Mouse (Mus musculus) lung, embryonic 15.5 days (tissue): ENCODE measurements around the gene Epas1. TPM values are rescaled to one million over a fixed set of nuclear protein-coding genes. Genes with fewer than 3 reads are reported as not detected.
A peak's percentile ranks its signal among the peaks of the same experiment; 100 is the strongest.

Experiments
- ATAC-seq: fragments of 200-750 bp; cut with Nextera tagmentation; 2 replicates; pipeline ENCODE4 v1.8.0; 2017; ENCODE audit warnings: moderate number of reproducible peaks, borderline replicate concordance; ENCODE audit not compliant: low FRiP score, low TSS enrichment; ENCODE audit errors: extremely low read depth
- H3K27ac ChIP-seq: fragments of 300-500 bp; sonication (generic); 2 replicates; pipeline ENCODE4 v1.5.1; 2015; ENCODE audit warnings: moderate library complexity, mild to moderate bottlenecking, inconsistent platforms
- H3K27me3 ChIP-seq: fragments of 300-500 bp; sonication (generic); 2 replicates; pipeline ENCODE4 v1.6.1; 2015; ENCODE audit warnings: inconsistent platforms
- H3K36me3 ChIP-seq: fragments of 300-500 bp; sonication (generic); 2 replicates; pipeline ENCODE4 v1.6.1; 2015; ENCODE audit warnings: inconsistent platforms
- H3K4me1 ChIP-seq: fragments of 300-500 bp; sonication (generic); 2 replicates; pipeline ENCODE4 v1.6.1; 2015; ENCODE audit warnings: inconsistent platforms
- H3K4me2 ChIP-seq: fragments of 300-500 bp; sonication (generic); 2 replicates; pipeline ENCODE4 v1.6.1; 2015; ENCODE audit warnings: inconsistent platforms, mild to moderate bottlenecking, moderate library complexity
- H3K4me3 ChIP-seq: fragments of 300-500 bp; sonication (generic); 2 replicates; pipeline ENCODE4 v1.5.1; 2015; ENCODE audit warnings: mild to moderate bottlenecking, inconsistent platforms
- H3K9ac ChIP-seq: fragments of 300-500 bp; sonication (generic); 2 replicates; pipeline ENCODE4 v1.6.1; 2015; ENCODE audit warnings: inconsistent platforms
- H3K9me3 ChIP-seq: fragments of 300-500 bp; sonication (generic); 2 replicates; pipeline ENCODE4 v1.6.1; 2016; ENCODE audit warnings: inconsistent platforms
- WGBS: fragments of 180-500 bp; shearing (Covaris S2); methylation state at CpG from one replicate; pipeline ENCODE4 v1.1.7; 2015; 5-methylcytosine and 5-hydroxymethylcytosine counted together
- polyA plus RNA-seq: library from polyadenylated mRNA; unstranded; fragments of >200 nt; fragmentation: Nextera tagmentation; extraction: Ambion mirVana; gene quantifications from 2 replicates; pipeline ENCODE4 v1.2.1, GENCODE M21; 2015

Gene Epas1
- 8.8 and 10.1 TPM in 2 replicates for polyA plus RNA-seq

DNA sequence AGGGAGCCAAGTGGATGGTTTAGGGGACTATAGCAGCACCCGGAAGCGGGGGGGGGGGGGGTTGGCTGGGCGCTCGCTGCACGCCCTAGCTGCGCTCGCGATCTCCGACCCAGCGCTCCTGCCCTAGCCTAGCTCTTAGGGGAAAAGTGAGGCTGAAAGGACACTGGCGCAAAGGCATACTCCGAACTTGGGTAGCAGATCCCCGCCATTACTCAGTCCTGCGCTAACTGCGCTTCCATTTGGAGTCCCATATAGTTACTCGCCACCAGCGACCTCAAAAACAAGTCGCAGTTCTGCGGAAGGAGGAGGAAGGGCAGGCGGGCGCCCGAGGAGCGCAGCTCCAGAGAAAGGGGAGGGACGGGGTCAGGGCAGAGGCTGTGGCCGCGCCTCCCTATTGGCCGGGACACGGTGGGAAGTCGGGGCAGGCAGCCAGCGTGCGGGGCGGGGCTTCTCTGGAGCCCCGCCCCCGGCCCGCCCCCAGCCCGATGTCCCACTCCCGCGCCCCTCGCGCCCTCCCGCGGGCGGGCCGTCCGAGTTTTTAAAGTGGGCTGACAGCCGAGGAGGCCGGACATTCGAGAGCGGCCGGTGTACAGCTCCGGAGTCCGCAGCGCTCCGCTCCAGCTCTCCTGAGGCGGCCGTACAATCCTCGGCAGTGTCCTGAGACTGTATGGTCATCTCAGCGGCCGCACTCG lies at the start of gene Epas1:
Epas1 (plus strand) TSS at position 571 of the 692 bp plus-strand sequence.
- Histone ChIP-seq H3K9me3 (no peaks in the 10 kb centered on the region), H3K4me2 (peak within 1 kb of the TSS; percentile 91), H3K27ac (peak within 1 kb of the TSS; percentile 70), H3K4me1 (peaks cover 21% of the 10 kb centered on the region), H3K9ac (peak within 1 kb of the TSS; percentile 58), H3K27me3 (peaks cover 37% of the 10 kb centered on the region), H3K36me3 (no peaks in the 10 kb centered on the region), H3K4me3 (peak within 1 kb of the TSS; percentile 57)
- peak; percentile 97 for ATAC-seq
- under 1% methylated on average over 57 of the region's 60 CpGs for WGBS

DNA sequence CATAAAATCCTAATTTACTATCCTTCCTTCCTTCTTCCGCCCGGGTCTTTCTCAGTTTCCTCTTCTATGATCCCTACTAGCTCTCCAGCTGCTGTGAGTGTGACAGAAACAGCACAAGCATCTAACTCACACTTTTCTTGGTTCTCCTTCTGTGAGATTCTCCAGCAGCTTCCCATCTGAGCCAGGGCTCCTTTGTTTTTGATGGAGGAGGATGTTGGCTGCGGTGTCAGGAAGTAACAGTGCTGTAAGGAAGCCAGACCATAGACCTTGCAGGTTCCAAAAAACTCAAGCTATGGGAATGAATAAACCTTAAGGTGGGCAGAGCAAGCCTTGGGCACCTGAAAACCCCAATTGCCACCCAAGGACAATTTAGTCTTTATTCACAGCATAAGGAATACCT lies 48.3 kb upstream of the Epas1 start:
- H3K27ac ChIP-seq: no peak overlapping the region
- no peaks in the 10 kb centered on the region for H3K36me3 ChIP-seq
- no peak overlapping the region for H3K4me3 ChIP-seq
- no peaks in the 10 kb centered on the region for H3K9me3 ChIP-seq
- no peaks in the 10 kb centered on the region for H3K4me1 ChIP-seq
- 78% methylated on average over 3 of the region's 3 CpGs for WGBS
- H3K9ac ChIP-seq: no peak overlapping the region
- no peak overlapping the region for H3K4me2 ChIP-seq
- ATAC-seq: no peak
- no peaks in the 10 kb centered on the region for H3K27me3 ChIP-seq

DNA sequence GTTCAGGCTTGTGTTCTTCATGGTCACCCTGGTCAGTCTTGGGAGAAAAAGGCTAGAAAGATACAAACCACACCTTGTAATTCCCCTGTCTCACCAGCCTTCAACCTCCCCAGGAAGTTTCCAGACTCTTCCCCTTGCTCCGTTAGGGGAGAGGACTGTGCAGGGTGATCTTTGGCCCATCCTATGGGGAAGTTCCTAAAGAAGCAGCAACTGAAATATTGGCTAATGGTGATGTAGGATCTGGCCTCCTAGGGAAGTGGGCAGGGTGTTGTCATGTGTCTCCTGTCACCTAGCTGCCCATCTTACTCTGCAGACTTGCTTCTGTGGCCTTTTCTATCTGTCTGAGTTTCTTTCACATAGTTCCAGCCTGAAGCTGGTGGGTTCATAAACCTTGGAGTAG lies 47.0 kb upstream of the Epas1 start:
- H3K36me3 ChIP-seq: no peaks in the 10 kb centered on the region
- no peak overlapping the region for H3K4me3 ChIP-seq
- no peak overlapping the region for H3K27ac ChIP-seq
- no peaks in the 10 kb centered on the region for H3K27me3 ChIP-seq
- ATAC-seq: no peak
- H3K4me2 ChIP-seq: no peak overlapping the region
- WGBS: 54% methylated on average over 1 of the region's 1 CpGs
- no peaks in the 10 kb centered on the region for H3K4me1 ChIP-seq
- H3K9me3 ChIP-seq: no peaks in the 10 kb centered on the region
- H3K9ac ChIP-seq: no peak overlapping the region

DNA sequence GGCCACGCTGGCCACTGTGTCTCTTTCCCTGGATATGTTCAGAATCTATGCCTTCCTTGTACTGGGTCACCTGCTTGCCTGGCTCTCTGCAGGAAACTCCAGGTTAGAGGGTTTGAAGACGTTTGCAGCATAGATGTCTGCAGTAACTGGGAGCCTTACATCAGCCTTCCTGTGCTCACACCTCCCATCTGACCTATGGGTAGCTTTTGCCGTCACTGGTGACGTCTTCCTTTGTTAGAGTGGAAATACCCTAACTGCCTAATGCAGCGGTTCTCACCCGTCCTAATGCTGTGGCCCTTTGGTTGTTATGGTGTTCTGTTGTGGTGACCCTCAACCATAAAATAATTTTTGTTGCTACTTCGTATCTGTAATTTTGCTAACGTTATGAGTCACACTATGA lies 43.7 kb upstream of the Epas1 start:
- 74% methylated on average over 8 of the region's 8 CpGs for WGBS
- H3K4me1 ChIP-seq: peaks cover 4% of the 10 kb centered on the region; the same call in 1 of the 2 replicates
- H3K27me3 ChIP-seq: no peaks in the 10 kb centered on the region
- no peak overlapping the region for H3K4me2 ChIP-seq
- no peak overlapping the region for H3K9ac ChIP-seq
- no peak overlapping the region for H3K27ac ChIP-seq
- ATAC-seq: no peak
- H3K9me3 ChIP-seq: no peaks in the 10 kb centered on the region
- no peaks in the 10 kb centered on the region for H3K36me3 ChIP-seq
- no peak overlapping the region for H3K4me3 ChIP-seq

DNA sequence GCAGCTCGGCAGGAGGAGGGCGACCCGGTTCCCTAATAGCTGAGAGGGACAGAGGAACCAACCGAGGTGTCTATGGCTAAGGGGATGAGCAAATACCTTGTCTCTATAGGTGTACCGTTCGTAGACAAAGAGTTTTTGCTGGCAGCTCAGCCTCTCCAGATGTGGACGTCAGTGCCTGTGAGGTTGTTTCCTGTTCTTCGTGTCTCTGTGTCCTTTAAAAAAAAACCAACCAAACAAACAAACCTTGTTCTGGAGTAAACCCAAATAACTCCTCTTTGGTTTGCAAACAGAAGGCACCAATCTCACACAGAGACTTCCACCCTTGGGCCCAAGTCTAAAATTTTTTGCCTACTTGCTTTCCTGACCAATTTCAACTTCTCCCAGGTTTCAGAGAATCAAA lies 43.1 kb upstream of the Epas1 start:
- H3K4me3 ChIP-seq: no peak overlapping the region
- H3K27me3 ChIP-seq: no peaks in the 10 kb centered on the region
- H3K9me3 ChIP-seq: no peaks in the 10 kb centered on the region
- no peak overlapping the region for H3K27ac ChIP-seq
- no peak overlapping the region for H3K9ac ChIP-seq
- H3K36me3 ChIP-seq: no peaks in the 10 kb centered on the region
- H3K4me1 ChIP-seq: peaks cover 4% of the 10 kb centered on the region; the same call in 1 of the 2 replicates
- ATAC-seq: no peak
- WGBS: 61% methylated on average over 8 of the region's 8 CpGs
- no peak overlapping the region for H3K4me2 ChIP-seq

DNA sequence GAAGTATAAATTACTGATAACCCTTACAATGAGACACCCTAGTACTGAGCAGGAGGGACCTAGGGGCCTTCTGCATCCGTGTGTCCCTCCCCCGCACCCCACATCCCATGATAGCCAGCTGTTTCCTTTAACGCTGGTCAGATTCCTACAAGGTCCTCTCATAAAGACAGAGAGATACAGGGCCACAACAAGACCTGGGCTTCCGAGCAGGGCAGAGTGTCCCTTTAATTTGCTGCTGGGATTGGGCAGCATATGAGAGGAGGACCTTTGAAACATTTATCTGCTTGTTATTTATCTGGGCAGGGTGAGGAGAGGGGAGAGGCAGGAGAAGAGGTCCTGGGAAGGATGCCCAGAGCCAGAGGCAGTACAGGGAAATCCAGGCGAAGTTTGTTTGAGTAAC lies 41.6 kb upstream of the Epas1 start:
- peaks cover 4% of the 10 kb centered on the region; the same call in 1 of the 2 replicates for H3K4me1 ChIP-seq
- H3K27ac ChIP-seq: no peak overlapping the region
- WGBS: 21% methylated on average over 5 of the region's 5 CpGs
- no peaks in the 10 kb centered on the region for H3K9me3 ChIP-seq
- no peak overlapping the region for H3K9ac ChIP-seq
- H3K4me2 ChIP-seq: no peak overlapping the region
- H3K4me3 ChIP-seq: no peak overlapping the region
- no peak for ATAC-seq
- H3K36me3 ChIP-seq: no peaks in the 10 kb centered on the region
- no peaks in the 10 kb centered on the region for H3K27me3 ChIP-seq

DNA sequence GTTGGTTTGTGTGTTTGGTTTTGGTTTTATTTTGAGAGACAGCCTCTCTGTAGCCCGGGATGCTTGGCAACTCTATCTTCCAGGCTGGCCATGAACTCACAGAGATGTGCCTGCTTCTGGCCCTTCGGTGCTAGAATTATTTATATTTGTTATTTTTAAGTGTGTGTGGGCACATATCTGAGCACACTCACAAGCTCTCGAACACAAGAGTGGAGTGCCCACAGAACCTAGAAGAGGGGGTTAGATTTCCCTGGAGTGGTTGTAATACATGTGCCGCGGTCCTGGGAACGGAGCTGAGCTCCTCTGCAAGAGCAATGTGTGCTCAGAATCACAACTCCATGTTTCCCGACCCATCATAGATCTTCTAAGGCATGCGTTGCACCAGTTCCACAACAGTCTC lies 40.9 kb upstream of the Epas1 start:
- Histone ChIP-seq H3K4me3 (no peak overlapping the region), H3K4me2 (no peak overlapping the region), H3K27me3 (no peaks in the 10 kb centered on the region), H3K27ac (no peak overlapping the region), H3K4me1 (peaks cover 4% of the 10 kb centered on the region; the same call in 1 of the 2 replicates), H3K9ac (no peak overlapping the region), H3K9me3 (no peaks in the 10 kb centered on the region), H3K36me3 (no peaks in the 10 kb centered on the region)
- WGBS: 66% methylated on average over 8 of the region's 8 CpGs
- ATAC-seq: no peak

DNA sequence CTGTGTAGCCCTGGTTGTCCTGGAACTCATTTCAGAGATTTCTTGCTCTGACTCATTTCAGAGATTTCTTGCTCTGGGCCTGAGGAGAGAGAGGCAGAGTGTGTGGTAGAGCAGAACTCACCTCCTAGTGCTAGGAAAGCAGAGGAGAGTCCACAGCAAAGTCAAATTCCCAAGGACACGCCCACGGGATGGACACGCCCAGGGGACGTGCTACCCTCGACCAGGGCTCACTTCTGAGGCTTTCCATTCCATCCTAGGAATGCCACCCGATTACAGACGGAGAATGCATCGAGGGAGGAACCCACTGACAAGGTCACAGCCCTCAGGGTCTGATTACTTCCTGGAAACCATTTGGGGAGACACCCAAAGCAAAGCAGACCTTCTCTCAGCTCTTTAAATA lies 39.9 kb upstream of the Epas1 start:
- no peak for ATAC-seq
- no peaks in the 10 kb centered on the region for H3K9me3 ChIP-seq
- H3K4me2 ChIP-seq: no peak overlapping the region
- no peaks in the 10 kb centered on the region for H3K27me3 ChIP-seq
- H3K4me3 ChIP-seq: no peak overlapping the region
- H3K27ac ChIP-seq: no peak overlapping the region
- H3K36me3 ChIP-seq: no peaks in the 10 kb centered on the region
- WGBS: 10% methylated on average over 8 of the region's 8 CpGs
- peaks cover 4% of the 10 kb centered on the region; the same call in 1 of the 2 replicates for H3K4me1 ChIP-seq
- no peak overlapping the region for H3K9ac ChIP-seq

DNA sequence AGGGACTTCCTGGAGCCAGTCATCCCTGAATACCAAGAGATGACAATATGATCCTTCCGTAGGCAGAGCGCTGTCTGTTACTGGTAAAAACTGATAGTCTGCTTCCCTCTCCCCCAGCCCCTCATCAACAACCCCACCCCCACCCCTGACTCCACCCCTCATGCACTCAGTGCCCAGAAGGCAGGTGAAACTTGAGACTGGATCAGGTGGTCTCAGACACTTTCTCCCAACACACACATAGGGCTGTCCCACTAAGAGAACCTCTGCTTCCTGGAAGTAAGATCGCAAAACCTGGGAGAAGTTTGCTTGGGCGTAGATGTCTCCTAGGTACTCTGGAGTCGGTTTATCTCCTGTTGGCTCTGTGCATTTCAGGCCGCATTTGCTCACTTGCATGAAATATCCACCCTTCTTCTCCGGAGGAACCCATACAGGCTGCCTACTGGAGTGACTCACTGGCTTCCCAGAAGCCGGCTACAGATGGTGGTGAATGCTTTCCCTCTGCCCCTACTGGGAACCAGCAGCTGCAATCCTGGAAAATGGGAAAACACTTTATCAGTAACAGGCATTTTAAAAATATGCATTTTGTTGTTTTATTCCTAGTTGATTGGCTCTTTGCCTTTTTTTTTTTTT lies 28.6 kb upstream of the Epas1 start:
- no peaks in the 10 kb centered on the region for H3K27me3 ChIP-seq
- WGBS: 51% methylated on average over 8 of the region's 8 CpGs
- no peak overlapping the region for H3K4me3 ChIP-seq
- H3K9me3 ChIP-seq: no peaks in the 10 kb centered on the region
- H3K4me1 ChIP-seq: no peaks in the 10 kb centered on the region
- H3K36me3 ChIP-seq: no peaks in the 10 kb centered on the region
- no peak overlapping the region for H3K9ac ChIP-seq
- H3K4me2 ChIP-seq: no peak overlapping the region
- H3K27ac ChIP-seq: no peak overlapping the region
- ATAC-seq: no peak

DNA sequence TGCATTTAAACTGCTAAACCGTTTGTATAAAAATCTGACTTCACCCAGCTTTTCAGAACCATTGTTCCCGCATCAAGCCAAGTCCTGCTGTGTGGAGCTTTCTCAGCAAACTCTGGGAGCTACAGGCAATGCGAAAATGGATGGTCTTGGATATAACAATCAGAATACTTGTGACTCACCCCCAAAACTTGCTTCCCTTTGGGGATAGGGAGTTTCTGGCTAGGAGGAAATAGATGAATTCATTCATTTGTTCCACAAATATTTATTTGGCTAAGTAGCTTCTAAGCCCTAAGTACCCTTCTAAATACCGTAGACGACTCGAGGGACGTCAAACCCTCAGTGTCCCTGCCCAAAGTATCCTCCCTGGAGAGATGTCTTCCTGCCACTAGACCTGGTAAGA lies 27.0 kb upstream of the Epas1 start:
- Histone ChIP-seq H3K4me3 (no peak overlapping the region), H3K36me3 (no peaks in the 10 kb centered on the region), H3K27me3 (no peaks in the 10 kb centered on the region), H3K9ac (no peak overlapping the region), H3K27ac (no peak overlapping the region), H3K9me3 (no peaks in the 10 kb centered on the region), H3K4me2 (no peak overlapping the region), H3K4me1 (no peaks in the 10 kb centered on the region)
- WGBS: 63% methylated on average over 7 of the region's 7 CpGs
- ATAC-seq: no peak

DNA sequence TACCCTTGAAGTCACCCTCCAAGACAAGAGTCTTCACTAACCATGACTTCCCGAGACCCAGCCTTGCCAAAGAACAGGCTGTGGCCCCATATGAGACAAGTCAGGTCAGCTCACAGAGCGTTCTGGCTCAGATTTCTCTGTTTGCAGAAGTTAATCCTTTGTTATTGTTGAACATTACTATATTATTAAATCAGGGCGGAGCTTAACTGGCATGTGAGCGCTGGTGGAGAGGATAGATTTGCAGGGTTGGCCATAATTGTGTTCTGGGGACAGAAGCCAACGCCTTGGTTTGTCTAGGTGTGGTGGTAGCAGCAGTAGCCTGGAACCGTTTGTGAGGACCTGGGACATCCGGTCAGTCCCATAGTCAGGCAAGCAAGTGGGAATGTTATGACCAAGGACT lies 26.5 kb upstream of the Epas1 start:
- Histone ChIP-seq H3K4me2 (no peak overlapping the region), H3K9ac (no peak overlapping the region), H3K9me3 (no peaks in the 10 kb centered on the region), H3K4me3 (no peak overlapping the region), H3K4me1 (peaks cover 2% of the 10 kb centered on the region), H3K36me3 (no peaks in the 10 kb centered on the region), H3K27ac (no peak overlapping the region), H3K27me3 (no peaks in the 10 kb centered on the region)
- no peak for ATAC-seq
- WGBS: 75% methylated on average over 7 of the region's 7 CpGs

DNA sequence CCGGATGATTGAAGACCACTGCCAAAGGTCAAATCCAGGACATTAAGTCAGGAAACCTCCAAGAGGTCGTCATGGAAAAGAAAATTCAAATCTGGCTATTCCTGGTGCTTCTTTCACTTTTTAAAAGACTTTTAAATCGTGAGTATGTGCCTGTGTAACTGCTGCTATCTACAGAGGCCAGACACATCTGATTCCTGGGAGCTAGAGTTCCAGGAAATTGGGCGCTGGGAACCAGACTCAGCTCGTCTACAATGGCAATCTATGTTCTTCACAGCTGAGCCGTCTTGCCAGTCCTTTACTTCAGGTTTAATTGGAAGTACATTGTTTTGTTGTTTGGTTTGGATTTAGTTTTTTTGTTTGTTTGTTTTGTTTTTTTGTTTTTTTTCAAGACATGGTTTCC lies 22.2 kb upstream of the Epas1 start:
- 79% methylated on average over 6 of the region's 6 CpGs for WGBS
- no peak for ATAC-seq
- Histone ChIP-seq H3K27ac (no peak overlapping the region; the same call in 1 of the 2 replicates), H3K4me3 (no peak overlapping the region), H3K27me3 (no peaks in the 10 kb centered on the region), H3K36me3 (no peaks in the 10 kb centered on the region), H3K4me2 (no peak overlapping the region), H3K9me3 (no peaks in the 10 kb centered on the region), H3K9ac (no peak overlapping the region), H3K4me1 (peaks cover 9% of the 10 kb centered on the region)
